Mouse (Mus musculus) B cell, adult 2 months (primary cell): ENCODE data around the gene Gm12184.
"Not testable (repeated sequence)": the region's sequence is repeated elsewhere in the genome, so short reads cannot be mapped to it uniquely, and the experiment has no call there.

Source experiments
- DNase-seq, 2 experiments: peaks; one replicate each; pipeline ENCODE4 v3.0.0; 2022

Gene Gm12184

GRCm38 (mm10) chr11:48846362-48846761 lies 19.9 kb upstream of the Gm12184 start:
- DNase-seq, result not testable (repeated sequence)

- no peak for DNase-seq
Observed at GRCm38 (mm10) chr11:48845244-48845815, 18.9 kb upstream of the Gm12184 start.

GRCm38 (mm10) chr11:48844309-48844708 lies 17.9 kb upstream of the Gm12184 start:
- DNase-seq, result no peak

GRCm38 (mm10) chr11:48843202-48843601 lies 16.7 kb upstream of the Gm12184 start:
- DNase-seq, result peak; percentile 75 to 79

- DNase-seq, result peak; percentile 74 to 77
Observed at GRCm38 (mm10) chr11:48842378-48842792, 15.9 kb upstream of the Gm12184 start.

GRCm38 (mm10) chr11:48841213-48841612 lies 14.8 kb upstream of the Gm12184 start:
- DNase-seq, result peak; percentile 38 to 50

GRCm38 (mm10) chr11:48840805-48841204 lies 14.3 kb upstream of the Gm12184 start:
- no peak for DNase-seq

- peak; percentile 39 to 46 for DNase-seq
Observed at GRCm38 (mm10) chr11:48838879-48839680, 12.6 kb upstream of the Gm12184 start.

GRCm38 (mm10) chr11:48838181-48838797 lies 11.8 kb upstream of the Gm12184 start:
- peak; percentile 85 to 88 for DNase-seq

- DNase-seq, result peak; percentile 81 to 83
Observed at GRCm38 (mm10) chr11:48837310-48838180, 11.1 kb upstream of the Gm12184 start.

- DNase-seq, result no peak
Observed at GRCm38 (mm10) chr11:48836990-48837309, 10.5 kb upstream of the Gm12184 start.

GRCm38 (mm10) chr11:48835923-48836322 lies 9.5 kb upstream of the Gm12184 start:
- DNase-seq, result no peak

GRCm38 (mm10) chr11:48833731-48834639 lies 7.5 kb upstream of the Gm12184 start:
- DNase-seq, result peak; percentile 96 to 97

GRCm38 (mm10) chr11:48833078-48833730 lies 6.7 kb upstream of the Gm12184 start:
- no peak for DNase-seq

GRCm38 (mm10) chr11:48831273-48831672 lies 4.8 kb upstream of the Gm12184 start:
- no peak for DNase-seq

GRCm38 (mm10) chr11:48830279-48830678 lies 3.8 kb upstream of the Gm12184 start:
- DNase-seq, result no peak

GRCm38 (mm10) chr11:48827926-48828325 lies 1.5 kb upstream of the Gm12184 start:
- no peak for DNase-seq

GRCm38 (mm10) chr11:48826752-48827096 lies 269 bp upstream of the Gm12184 start:
- DNase-seq, result no peak

- peak in 1 of 2 experiments; percentile 40 for DNase-seq
Observed at GRCm38 (mm10) chr11:48824311-48824830, 2.1 kb downstream of the Gm12184 start.

GRCm38 (mm10) chr11:48823536-48823972 lies 2.9 kb downstream of the Gm12184 start:
- DNase-seq, result peak; percentile 87 to 88
